Mouse (Mus musculus) liver (tissue): Measurements from ENCODE around the gene H1foo.

Experiments
- DNase-seq: peaks from one replicate; pipeline ENCODE4 v3.0.0-alpha.2; 2020; ENCODE audit warnings: mixed read lengths

Gene H1foo

GRCm38 (mm10) chr6:115987096-115987747 lies 42.5 kb downstream of the H1foo start:
- DNase-seq = no peak

GRCm38 (mm10) chr6:115989032-115989431 lies 44.3 kb downstream of the H1foo start:
- no peak for DNase-seq

- no peak for DNase-seq
These were observed 44.9 kb downstream of the H1foo start for GRCm38 (mm10) chr6:115989607-115990006.

- no peak for DNase-seq
These were observed 45.3 kb downstream of the H1foo start for GRCm38 (mm10) chr6:115990056-115990455.

- no peak for DNase-seq
These were observed 45.7 kb downstream of the H1foo start for GRCm38 (mm10) chr6:115990479-115990878.

GRCm38 (mm10) chr6:115991108-115991880 lies 46.6 kb downstream of the H1foo start:
- no peak for DNase-seq

- no peak for DNase-seq
These were observed 47.3 kb downstream of the H1foo start for GRCm38 (mm10) chr6:115991881-115992620.

- DNase-seq = no peak
These were observed 48.2 kb downstream of the H1foo start for GRCm38 (mm10) chr6:115992981-115993380.

- no peak for DNase-seq
These were observed 48.9 kb downstream of the H1foo start for GRCm38 (mm10) chr6:115993463-115994145.

GRCm38 (mm10) chr6:115994146-115994876 lies 49.6 kb downstream of the H1foo start:
- no peak for DNase-seq

GRCm38 (mm10) chr6:115994877-115995520 lies 50.3 kb downstream of the H1foo start, which contains the start of gene Plxnd1:
Plxnd1 (minus strand) TSS chr6:115995005.
- peak; percentile 92 for DNase-seq

- DNase-seq = no peak
These were observed 50.8 kb downstream of the H1foo start for GRCm38 (mm10) chr6:115995531-115995941.

- DNase-seq = peak; percentile 43
These were observed 51.6 kb downstream of the H1foo start for GRCm38 (mm10) chr6:115996171-115996851.

GRCm38 (mm10) chr6:115997726-115998311 lies 53.1 kb downstream of the H1foo start:
- DNase-seq = no peak

GRCm38 (mm10) chr6:115998758-115999157 lies 54.0 kb downstream of the H1foo start:
- DNase-seq = no peak

GRCm38 (mm10) chr6:115999227-115999626 lies 54.5 kb downstream of the H1foo start:
- peak; percentile 44 for DNase-seq
